Mouse (Mus musculus): Measurements from ENCODE around the gene H2-D1.

Gene H2-D1

GRCm38 (mm10) chr17:35239700-35240099, 22.8 kb upstream of the H2-D1 start:
- no peak for DNase-seq (ENCODE audit: low read depth in 2 of 2, low spot score in 2 of 2)

GRCm38 (mm10) chr17:35240384-35241304, 21.9 kb upstream of the H2-D1 start:
- DNase-seq (ENCODE audit: low read depth in 2 of 2, low spot score in 2 of 2), result no peak

- DNase-seq (ENCODE audit: low read depth in 2 of 2, low spot score in 2 of 2), result peak; percentile 95
Measured at GRCm38 (mm10) chr17:35241305-35242014, 21.1 kb upstream of the H2-D1 start, which contains the start of gene Ddx39b. TSS of gene Ddx39b (plus strand) at chr17:35241746.

- peak; percentile 39 to 56 for DNase-seq (ENCODE audit: low read depth in 2 of 2, low spot score in 2 of 2)
Measured at GRCm38 (mm10) chr17:35242015-35242941, 20.3 kb upstream of the H2-D1 start.

- no peak for DNase-seq (ENCODE audit: low read depth in 2 of 2, low spot score in 2 of 2)
Measured at GRCm38 (mm10) chr17:35243086-35243485, 19.4 kb upstream of the H2-D1 start.

- no peak for DNase-seq (ENCODE audit: low read depth in 2 of 2, low spot score in 2 of 2)
Measured at GRCm38 (mm10) chr17:35244999-35245398, 17.5 kb upstream of the H2-D1 start.

GRCm38 (mm10) chr17:35245731-35246623, 16.6 kb upstream of the H2-D1 start:
- no peak for DNase-seq (ENCODE audit: low read depth in 2 of 2, low spot score in 2 of 2)

- no peak for DNase-seq (ENCODE audit: low read depth in 2 of 2, low spot score in 2 of 2)
Measured at GRCm38 (mm10) chr17:35247144-35247543, 15.4 kb upstream of the H2-D1 start.

- DNase-seq (ENCODE audit: low read depth in 2 of 2, low spot score in 2 of 2), result no peak
Measured at GRCm38 (mm10) chr17:35248986-35249385, 13.5 kb upstream of the H2-D1 start.

GRCm38 (mm10) chr17:35249451-35250197, 12.9 kb upstream of the H2-D1 start:
- no peak for DNase-seq (ENCODE audit: low read depth in 2 of 2, low spot score in 2 of 2)

GRCm38 (mm10) chr17:35250348-35251120, 12.0 kb upstream of the H2-D1 start:
- no peak for DNase-seq (ENCODE audit: low read depth in 2 of 2, low spot score in 2 of 2)

GRCm38 (mm10) chr17:35251162-35251719, 11.3 kb upstream of the H2-D1 start:
- DNase-seq (ENCODE audit: low read depth in 2 of 2, low spot score in 2 of 2), result no peak

- DNase-seq (ENCODE audit: low read depth in 2 of 2, low spot score in 2 of 2), result no peak
Measured at GRCm38 (mm10) chr17:35251981-35252380, 10.5 kb upstream of the H2-D1 start.

- DNase-seq (ENCODE audit: low read depth in 2 of 2, low spot score in 2 of 2), result no peak
Measured at GRCm38 (mm10) chr17:35252619-35253292, 9.8 kb upstream of the H2-D1 start.

GRCm38 (mm10) chr17:35253293-35254093, 9.0 kb upstream of the H2-D1 start:
- no peak for DNase-seq (ENCODE audit: low read depth in 2 of 2, low spot score in 2 of 2)

- peak; percentile 71 to 83 for DNase-seq (ENCODE audit: low read depth in 2 of 2, low spot score in 2 of 2)
Measured at GRCm38 (mm10) chr17:35254241-35255098, 8.1 kb upstream of the H2-D1 start.

Measured in CD8-positive naive resting alpha-beta T cell, adult 2 months (primary cell).